Mouse (Mus musculus) G1E (cell line): ENCODE results near the gene Ccdc113.

ENCODE experiments used
- CTCF ChIP-seq: IDR thresholded peaks from 2 replicates; pipeline ENCODE4 v1.5.1; 2012; ENCODE audit warnings: low read depth, low read length, inconsistent platforms, mixed read lengths
- TAL1 ChIP-seq: conservative IDR thresholded peaks from 2 replicates; pipeline ENCODE4 v1.6.1; 2012; ENCODE audit warnings: low read depth, low read length, inconsistent platforms, mixed read lengths

DNA sequence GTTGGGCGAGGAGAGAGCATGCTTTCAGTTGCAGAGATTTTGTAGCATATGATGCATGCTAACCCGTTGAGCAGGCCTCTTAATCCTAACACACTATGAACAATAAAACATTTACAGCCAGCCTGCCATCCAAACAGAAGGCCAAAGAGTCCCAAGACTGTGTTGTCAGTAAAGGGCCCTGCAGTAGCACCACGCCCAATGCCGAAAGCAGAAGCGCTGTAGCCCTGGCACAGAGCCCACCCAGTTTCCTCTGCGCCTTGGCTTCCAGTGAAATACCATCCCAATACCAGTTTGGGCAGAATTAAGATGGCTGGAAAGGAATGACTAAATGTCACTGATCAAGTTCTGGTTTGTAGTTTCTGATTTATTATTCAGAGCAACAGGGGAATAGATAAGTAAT is 8.3 kb downstream of the Ccdc113 start:
- TF ChIP-seq CTCF (no peak), TAL1 (no peak)
